ENCODE assay signal across 9 mouse cellular contexts in the genomic region with DNA sequence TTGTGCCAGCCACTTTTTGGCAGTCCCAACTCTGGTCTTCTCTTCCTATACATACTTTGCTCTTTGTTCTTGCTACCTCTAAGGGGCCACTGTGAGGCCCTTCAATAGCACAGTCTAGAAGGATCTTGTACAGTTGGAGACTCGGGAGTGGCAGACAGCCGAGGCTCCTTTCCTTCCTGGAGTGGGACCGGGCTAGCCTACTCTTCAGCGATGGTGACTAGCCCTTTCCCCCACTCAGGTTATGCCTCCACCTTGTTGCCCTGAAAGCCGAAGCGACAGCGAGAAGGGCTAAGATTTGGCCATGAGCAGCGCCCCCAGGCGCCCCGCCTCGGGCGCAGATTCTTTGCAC. TPM values are rescaled to one million over a fixed set of nuclear protein-coding genes. Genes with fewer than 3 reads are reported as not detected.
DNase-seq lines count a peak whose midpoint lies in the region; ATAC-seq and TF ChIP-seq lines count a peak whose summit lies in the region.
"Had no signal": no experiment of that assay in that cellular context is flagged by ENCODE, and none has a peak within 500 bp of the region (broad histone marks: within the 10 kb centered on the region; RNA-seq: fewer than 3 reads in every experiment).

No protein-coding gene starts in this region.

- H3K27ac ChIP-seq in kidney, embryonic 14.5 days (ENCODE audit: low read depth, low read length) = peak overlapping the region; percentile 49; the same call in 1 of the 2 replicates
- H3K27ac ChIP-seq in embryonic facial prominence, embryonic 12.5 days = no peak overlapping the region; the same call in 1 of the 2 replicates
- H3K27ac ChIP-seq in hindbrain, embryonic 13.5 days = peak overlapping the region; percentile 10
- H3K27ac ChIP-seq in liver, postnatal 0 days (ENCODE audit: low read depth) = no peak overlapping the region

- H3K9ac ChIP-seq in kidney, embryonic 14.5 days (ENCODE audit: low read depth, low read length) = peak overlapping the region; percentile 9; the same call in 1 of the 2 replicates
- H3K9ac ChIP-seq in embryonic facial prominence, embryonic 12.5 days = 0 out of 2 replicates have a peak overlapping the region, but pooled peaks have one; percentile 55
- peak overlapping the region; percentile 46 for H3K9ac ChIP-seq in hindbrain, embryonic 13.5 days
- no peak overlapping the region for H3K9ac ChIP-seq in liver, postnatal 0 days (replicated peaks)

- H3K27me3 ChIP-seq in kidney, embryonic 14.5 days (ENCODE audit: control insufficient read depth, insufficient read depth, low read length) = no peaks in the 10 kb centered on the region
- H3K27me3 ChIP-seq in embryonic facial prominence, embryonic 12.5 days = no peaks in the 10 kb centered on the region
- peaks cover 22% of the 10 kb centered on the region for H3K27me3 ChIP-seq in hindbrain, embryonic 13.5 days
- no peaks in the 10 kb centered on the region for H3K27me3 ChIP-seq in liver, postnatal 0 days (ENCODE audit: insufficient read depth, low read length)

- DNase-seq in kidney, postnatal 25 days = no peak
- DNase-seq in liver, postnatal 0 days = no peak
- DNase-seq in urinary bladder, postnatal 10 days (ENCODE audit: low spot score) = no peak
- DNase-seq in spleen, postnatal 10 days (ENCODE audit: low spot score in 2 of 2) = no peak
- DNase-seq: gastrocnemius, postnatal 14 days; right cerebral cortex, adult 18-20 months had no signal

- H3K4me1 ChIP-seq in kidney, embryonic 14.5 days (ENCODE audit: control insufficient read depth, insufficient read depth, low read length) = peaks cover 31% of the 10 kb centered on the region
- H3K4me1 ChIP-seq in embryonic facial prominence, embryonic 12.5 days = peaks cover 46% of the 10 kb centered on the region
- H3K4me1 ChIP-seq in hindbrain, embryonic 13.5 days (replicated peaks) = peaks cover 53% of the 10 kb centered on the region
- H3K4me1 ChIP-seq in liver, postnatal 0 days (ENCODE audit: insufficient read depth) = peaks cover 26% of the 10 kb centered on the region

- 20% methylated on average over 12 of the region's 12 CpGs for WGBS in kidney, embryonic 14.5 days
- WGBS in embryonic facial prominence, embryonic 12.5 days = 11% methylated on average over 12 of the region's 12 CpGs
- WGBS in hindbrain, embryonic 13.5 days = 15% methylated on average over 12 of the region's 12 CpGs
- WGBS in liver, postnatal 0 days (ENCODE audit: insufficient replicate concordance) = 43% methylated on average over 12 of the region's 12 CpGs

- no peak for TF ChIP-seq CTCF in liver, postnatal 0 days (IDR thresholded peaks at IDR 0.05; ENCODE audit: low read depth)

- no peak for ATAC-seq in kidney, embryonic 14.5 days (ENCODE audit: low FRiP score, low TSS enrichment)
- ATAC-seq in embryonic facial prominence, embryonic 12.5 days (ENCODE audit: insufficient number of reproducible peaks, insufficient read depth, low FRiP score, low TSS enrichment) = no peak
- ATAC-seq in hindbrain, embryonic 13.5 days (ENCODE audit: low FRiP score) = no peak
- ATAC-seq in liver, postnatal 0 days = no peak

- H3K36me3 ChIP-seq in kidney, embryonic 14.5 days (ENCODE audit: control insufficient read depth, insufficient read depth, low read length) = peaks cover 30% of the 10 kb centered on the region
- H3K36me3 ChIP-seq in embryonic facial prominence, embryonic 12.5 days = peaks cover 29% of the 10 kb centered on the region
- peaks cover 26% of the 10 kb centered on the region for H3K36me3 ChIP-seq in hindbrain, embryonic 13.5 days
- H3K36me3 ChIP-seq in liver, postnatal 0 days (replicated peaks; ENCODE audit: insufficient read depth, low read length) = peaks cover 25% of the 10 kb centered on the region

- H3K9me3 ChIP-seq in kidney, embryonic 14.5 days (ENCODE audit: control insufficient read depth, low read length) = no peaks in the 10 kb centered on the region
- H3K9me3 ChIP-seq in embryonic facial prominence, embryonic 12.5 days = no peaks in the 10 kb centered on the region
- no peaks in the 10 kb centered on the region for H3K9me3 ChIP-seq in hindbrain, embryonic 13.5 days
- H3K9me3 ChIP-seq in liver, postnatal 0 days (ENCODE audit: low read length) = no peaks in the 10 kb centered on the region

- peak overlapping the region; percentile 86 for H3K4me2 ChIP-seq in kidney, embryonic 14.5 days (replicated peaks; ENCODE audit: low read depth, low read length)
- H3K4me2 ChIP-seq in embryonic facial prominence, embryonic 12.5 days (replicated peaks) = peak overlapping the region; percentile 68
- peak overlapping the region; percentile 83 for H3K4me2 ChIP-seq in hindbrain, embryonic 13.5 days
- peak overlapping the region; percentile 4; the same call in 1 of the 2 replicates for H3K4me2 ChIP-seq in liver, postnatal 0 days (ENCODE audit: low read depth, low read length)

- no peak for TF ChIP-seq EP300 in liver, postnatal 0 days (IDR thresholded peaks at IDR 0.05; ENCODE audit: low read depth)

- H3K4me3 ChIP-seq in kidney, embryonic 14.5 days (ENCODE audit: low read length) = peak overlapping the region; percentile 63; the same call in 1 of the 2 replicates
- no peak overlapping the region for H3K4me3 ChIP-seq in embryonic facial prominence, embryonic 12.5 days
- H3K4me3 ChIP-seq in hindbrain, embryonic 13.5 days = peak overlapping the region; percentile 3; the same call in 1 of the 2 replicates
- no peak overlapping the region for H3K4me3 ChIP-seq in liver, postnatal 0 days (ENCODE audit: low read depth, low read length)

RNA-seq across cellular contexts. Expression of gene Slc4a2, which starts 3.6 kb away (rescaled TPM):
- polyA plus RNA-seq in kidney, embryonic 14.5 days (2014; fragmentation: Nextera tagmentation; extraction: Ambion mirVana) = 21.6 and 26.8 TPM in 2 replicates
- 46.6 and 49.8 TPM in 2 replicates for polyA plus RNA-seq in embryonic facial prominence, embryonic 12.5 days (2016; fragmentation: Nextera tagmentation; extraction: Ambion mirVana)
- 22.5 and 28.5 TPM in 2 replicates for polyA plus RNA-seq in hindbrain, embryonic 13.5 days (2015; fragmentation: Nextera tagmentation; extraction: Ambion mirVana)
- polyA plus RNA-seq in liver, postnatal 0 days (2015; fragmentation: Nextera tagmentation; extraction: Ambion mirVana) = 7.5 and 8.3 TPM in 2 replicates

RNA-seq across cellular contexts. Expression of gene Cdk5, which starts 3.9 kb away (rescaled TPM):
- polyA plus RNA-seq in kidney, embryonic 14.5 days (2014; fragmentation: Nextera tagmentation; extraction: Ambion mirVana) = 45.5 and 60.2 TPM in 2 replicates
- 62.2 and 63.2 TPM in 2 replicates for polyA plus RNA-seq in embryonic facial prominence, embryonic 12.5 days (2016; fragmentation: Nextera tagmentation; extraction: Ambion mirVana)
- 104 and 106 TPM in 2 replicates for polyA plus RNA-seq in hindbrain, embryonic 13.5 days (2015; fragmentation: Nextera tagmentation; extraction: Ambion mirVana)
- 11.5 and 13.1 TPM in 2 replicates for polyA plus RNA-seq in liver, postnatal 0 days (2015; fragmentation: Nextera tagmentation; extraction: Ambion mirVana)

RNA-seq across cellular contexts. Expression of gene Asic3, which starts 14.1 kb away (rescaled TPM):
- 0.57 and 0.60 TPM in 2 replicates for polyA plus RNA-seq in kidney, embryonic 14.5 days (2014; fragmentation: Nextera tagmentation; extraction: Ambion mirVana)
- 1.8 and 2.8 TPM in 2 replicates for polyA plus RNA-seq in embryonic facial prominence, embryonic 12.5 days (2016; fragmentation: Nextera tagmentation; extraction: Ambion mirVana)
- polyA plus RNA-seq in hindbrain, embryonic 13.5 days (2015; fragmentation: Nextera tagmentation; extraction: Ambion mirVana) = 0.94 and 1.3 TPM in 2 replicates
- 0.11 TPM in 1 of 2 replicates, not detected in the other for polyA plus RNA-seq in liver, postnatal 0 days (2015; fragmentation: Nextera tagmentation; extraction: Ambion mirVana)

RNA-seq across cellular contexts. Expression of gene Fastk, which starts 17.8 kb away (rescaled TPM):
- 104 and 105 TPM in 2 replicates for polyA plus RNA-seq in kidney, embryonic 14.5 days (2014; fragmentation: Nextera tagmentation; extraction: Ambion mirVana)
- polyA plus RNA-seq in embryonic facial prominence, embryonic 12.5 days (2016; fragmentation: Nextera tagmentation; extraction: Ambion mirVana) = 117 and 122 TPM in 2 replicates
- 88.1 and 96.1 TPM in 2 replicates for polyA plus RNA-seq in hindbrain, embryonic 13.5 days (2015; fragmentation: Nextera tagmentation; extraction: Ambion mirVana)
- 40.6 and 46.9 TPM in 2 replicates for polyA plus RNA-seq in liver, postnatal 0 days (2015; fragmentation: Nextera tagmentation; extraction: Ambion mirVana)

RNA-seq across cellular contexts. Expression of gene Tmub1, which starts 20.4 kb away (rescaled TPM):
- polyA plus RNA-seq in kidney, embryonic 14.5 days (2014; fragmentation: Nextera tagmentation; extraction: Ambion mirVana) = 23.8 and 25.7 TPM in 2 replicates
- polyA plus RNA-seq in embryonic facial prominence, embryonic 12.5 days (2016; fragmentation: Nextera tagmentation; extraction: Ambion mirVana) = 24.7 and 24.9 TPM in 2 replicates
- 51.9 and 57.4 TPM in 2 replicates for polyA plus RNA-seq in hindbrain, embryonic 13.5 days (2015; fragmentation: Nextera tagmentation; extraction: Ambion mirVana)
- 5.2 and 5.5 TPM in 2 replicates for polyA plus RNA-seq in liver, postnatal 0 days (2015; fragmentation: Nextera tagmentation; extraction: Ambion mirVana)

Comparison
In these comparisons a context has a peak if more than half of its experiments do, and no peak if none do; other contexts are left out.
1. H3K27ac ChIP-seq: peak in kidney, embryonic 14.5 days (single experiment) and hindbrain, embryonic 13.5 days (single experiment); none in embryonic facial prominence, embryonic 12.5 days (single experiment) and liver, postnatal 0 days (single experiment).
2. H3K4me2 ChIP-seq: peak in every context shown above with its lines; median percentile 86 in kidney, embryonic 14.5 days; 83 in hindbrain, embryonic 13.5 days; 68 in embryonic facial prominence, embryonic 12.5 days; 4 in liver, postnatal 0 days.
3. H3K4me3 ChIP-seq: peak in kidney, embryonic 14.5 days (single experiment) and hindbrain, embryonic 13.5 days (single experiment); none in embryonic facial prominence, embryonic 12.5 days (single experiment) and liver, postnatal 0 days (single experiment).